Mouse (Mus musculus): ENCODE data around the gene Kcnj9.
A peak's percentile ranks its signal among the peaks of the same experiment; 100 is the strongest.

GRCm38 (mm10) chr1:172368768-172369418 lies 39.8 kb upstream of the Kcnj9 start:
- TF ChIP-seq CTCF (IDR thresholded peaks at IDR 0.05; ENCODE audit: low read depth) (peak; percentile 44), EP300 (IDR thresholded peaks at IDR 0.05; ENCODE audit: low read depth) (no peak)
